Mouse (Mus musculus): ENCODE results near the gene Mccc2. TPM values are rescaled to one million over a fixed set of nuclear protein-coding genes. Genes with fewer than 3 reads are reported as not detected.

Mccc2 gene
- total RNA-seq, 1 experiment from 2014 or later: 33.9 TPM

Other genes with a start within 250 kb of the Mccc2 start
- gene Cartpt, start 114.5 kb downstream of the Mccc2 start, total RNA-seq (2017): not detected in 2 replicates
- gene Bdp1, start 88.4 kb upstream of the Mccc2 start, total RNA-seq (2017): 60.0 and 61.8 TPM in 2 replicates
- gene Serf1, start 92.4 kb upstream of the Mccc2 start, total RNA-seq (2017): 73.1 and 77.2 TPM in 2 replicates
- gene Smn1, start 109.2 kb upstream of the Mccc2 start, total RNA-seq (2017): 39.0 and 54.3 TPM in 2 replicates
- gene Naip2, start 186.5 kb upstream of the Mccc2 start, total RNA-seq (2017): 11.8 and 13.9 TPM in 2 replicates
- 20.8 and 21.6 TPM in 2 replicates for gene Naip5, start 230.7 kb upstream of the Mccc2 start, total RNA-seq (2017)